Mouse (Mus musculus): Measurements from ENCODE around the gene Preb. TPM values are rescaled to one million over a fixed set of nuclear protein-coding genes. Genes with fewer than 3 reads are reported as not detected.
A peak's percentile ranks its signal among the peaks of the same experiment; 100 is the strongest.

The Preb gene
- polyA plus RNA-seq, 1 experiment from 2014 or later = 99.6 TPM

DNA sequence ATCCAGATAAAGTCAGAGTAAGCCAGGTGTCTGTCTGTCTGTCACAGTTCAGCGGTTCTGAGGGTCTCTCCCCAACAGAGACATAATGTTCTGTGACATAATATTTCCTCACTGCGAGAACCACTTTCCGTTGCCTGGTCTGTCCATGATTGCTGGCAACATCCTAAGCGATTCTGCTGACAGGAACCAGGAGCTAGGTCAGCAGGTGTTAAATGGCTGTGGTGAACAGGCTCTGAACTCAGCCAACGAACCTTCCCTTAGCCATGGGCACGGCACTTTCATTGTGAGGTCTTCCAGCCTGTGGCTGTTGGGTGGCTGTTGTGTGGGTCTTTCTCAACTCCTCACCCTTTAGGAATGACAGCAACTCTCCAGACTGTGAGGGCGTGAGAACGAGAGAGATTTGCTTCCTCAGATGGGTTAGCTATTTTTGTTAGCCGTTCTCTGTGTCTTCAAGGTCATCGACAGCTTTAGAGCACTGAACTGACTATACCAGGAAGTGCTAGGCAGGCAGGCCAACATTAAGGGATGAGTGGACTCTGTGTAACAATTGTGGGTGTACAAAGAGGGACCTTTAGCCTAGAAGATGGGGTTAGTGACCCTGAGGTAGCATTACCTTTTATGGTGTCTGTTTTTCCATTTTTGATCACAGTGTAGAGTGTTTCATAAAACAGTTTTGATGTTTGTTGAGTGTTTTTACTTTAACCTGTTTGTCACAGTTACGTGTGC is 34.9 kb upstream of the Preb start:
- H3K4me1 ChIP-seq (ENCODE audit: insufficient read depth) = no peaks in the 10 kb centered on the region
- no peak overlapping the region for H3K4me2 ChIP-seq
- no peak for DNase-seq
- no peak overlapping the region for H3K9ac ChIP-seq
- WGBS = 63% methylated on average over 11 of the region's 11 CpGs
- no peaks in the 10 kb centered on the region for H3K36me3 ChIP-seq (ENCODE audit: insufficient read depth)
- no peak for ATAC-seq (ENCODE audit: insufficient read depth)
- no peaks in the 10 kb centered on the region for H3K9me3 ChIP-seq (ENCODE audit: low read depth, low read length)
- no peak overlapping the region for H3K4me3 ChIP-seq (ENCODE audit: low read depth, low read length)
- no peaks in the 10 kb centered on the region for H3K27me3 ChIP-seq (ENCODE audit: insufficient read depth, low read length)
- no peak for TF ChIP-seq CTCF (IDR thresholded peaks at IDR 0.05; ENCODE audit: low read depth)
- no peak overlapping the region for H3K27ac ChIP-seq (ENCODE audit: low read depth)

DNA sequence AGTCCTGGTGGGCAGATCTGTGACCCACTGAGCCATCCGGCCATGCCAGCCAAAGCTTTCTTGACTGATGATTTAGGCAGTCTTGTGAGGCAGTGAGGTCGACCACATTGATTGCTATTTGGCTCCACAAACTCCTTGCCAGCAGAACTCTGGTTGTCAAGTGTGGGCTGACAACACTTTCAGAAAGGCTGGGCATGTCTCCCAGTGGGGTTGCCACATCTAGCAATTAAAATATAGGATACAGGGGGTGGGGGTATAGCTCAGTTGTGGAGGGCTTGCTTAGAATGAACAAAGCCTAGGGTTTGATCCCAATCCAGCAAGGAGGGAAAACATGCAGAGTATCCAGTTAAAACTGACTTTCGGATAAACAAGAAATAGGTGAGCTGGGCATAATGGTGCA is 33.9 kb upstream of the Preb start:
- Histone ChIP-seq H3K4me3 (ENCODE audit: low read depth, low read length) (no peak overlapping the region), H3K4me1 (ENCODE audit: insufficient read depth) (no peaks in the 10 kb centered on the region), H3K27me3 (ENCODE audit: insufficient read depth, low read length) (no peaks in the 10 kb centered on the region), H3K9ac (no peak overlapping the region), H3K36me3 (ENCODE audit: insufficient read depth) (no peaks in the 10 kb centered on the region), H3K9me3 (ENCODE audit: low read depth, low read length) (no peaks in the 10 kb centered on the region), H3K4me2 (no peak overlapping the region), H3K27ac (ENCODE audit: low read depth) (no peak overlapping the region)
- no peak for TF ChIP-seq CTCF (IDR thresholded peaks at IDR 0.05; ENCODE audit: low read depth)
- 67% methylated on average over 3 of the region's 3 CpGs for WGBS
- DNase-seq (no peak), ATAC-seq (ENCODE audit: insufficient read depth) (no peak)

DNA sequence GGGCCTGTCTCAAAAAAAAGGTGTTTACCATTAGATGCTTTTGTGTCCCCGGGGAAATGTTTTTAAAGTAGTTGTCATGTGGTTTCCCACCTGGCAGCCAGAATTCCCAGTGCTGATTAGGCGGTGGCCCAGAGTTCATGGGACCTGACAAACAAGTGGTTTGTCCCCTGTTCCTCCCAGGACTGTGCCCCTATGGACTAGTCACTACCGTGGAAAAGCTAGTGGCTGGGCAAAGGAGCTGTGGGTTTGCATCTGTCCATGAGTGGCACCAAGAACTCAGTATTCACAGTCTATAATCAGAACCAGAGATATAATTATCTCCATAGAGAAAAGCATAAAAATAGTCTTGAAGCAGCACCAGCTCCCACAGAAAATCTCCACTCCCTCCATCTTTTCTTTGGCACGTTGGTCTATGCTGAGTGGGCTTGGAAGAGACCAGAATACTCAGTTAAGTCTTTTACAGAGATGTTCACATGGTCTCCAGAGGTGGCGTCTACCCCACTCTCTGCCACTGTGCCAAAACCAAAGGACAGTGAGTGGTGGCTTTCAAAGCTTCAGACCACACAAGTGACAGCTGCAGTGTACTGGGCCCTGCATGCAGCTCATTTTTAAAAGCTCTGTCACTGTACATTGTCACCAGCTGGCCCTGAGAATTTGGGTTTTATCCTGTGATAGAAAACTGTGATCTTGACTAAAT is 33.0 kb upstream of the Preb start:
- no peaks in the 10 kb centered on the region for H3K36me3 ChIP-seq (ENCODE audit: insufficient read depth)
- no peaks in the 10 kb centered on the region for H3K27me3 ChIP-seq (ENCODE audit: insufficient read depth, low read length)
- no peak overlapping the region for H3K4me2 ChIP-seq
- H3K9ac ChIP-seq = no peak overlapping the region
- DNase-seq (no peak), ATAC-seq (ENCODE audit: insufficient read depth) (no peak)
- no peak overlapping the region for H3K4me3 ChIP-seq (ENCODE audit: low read depth, low read length)
- WGBS = 71% methylated on average over 5 of the region's 5 CpGs
- H3K27ac ChIP-seq (ENCODE audit: low read depth) = no peak overlapping the region
- H3K4me1 ChIP-seq (ENCODE audit: insufficient read depth) = no peaks in the 10 kb centered on the region
- TF ChIP-seq CTCF (IDR thresholded peaks at IDR 0.05; ENCODE audit: low read depth) = no peak
- no peaks in the 10 kb centered on the region for H3K9me3 ChIP-seq (ENCODE audit: low read depth, low read length)

DNA sequence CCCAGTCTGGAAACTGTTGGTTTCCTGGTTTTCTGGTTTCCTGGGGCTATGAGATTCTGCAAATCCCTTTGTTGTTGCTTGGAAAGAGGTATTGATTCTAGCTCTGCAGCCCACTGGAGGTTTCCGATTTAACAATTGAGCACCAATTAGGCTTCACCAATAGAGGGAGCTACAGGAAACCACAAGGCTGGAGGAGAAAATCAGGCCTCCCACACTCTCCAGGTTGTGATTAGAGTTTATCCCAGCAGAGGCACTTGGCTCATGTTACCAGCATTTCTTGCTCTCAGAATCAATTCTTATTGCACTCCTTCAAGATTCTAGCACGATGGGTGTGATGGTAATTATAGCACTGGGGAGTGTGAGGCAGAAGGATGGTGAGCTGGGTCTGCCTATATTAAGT is 22.2 kb upstream of the Preb start:
- Histone ChIP-seq H3K36me3 (ENCODE audit: insufficient read depth) (no peaks in the 10 kb centered on the region), H3K4me3 (ENCODE audit: low read depth, low read length) (no peak overlapping the region), H3K27me3 (ENCODE audit: insufficient read depth, low read length) (no peaks in the 10 kb centered on the region), H3K9me3 (ENCODE audit: low read depth, low read length) (no peaks in the 10 kb centered on the region), H3K4me2 (no peak overlapping the region), H3K9ac (no peak overlapping the region), H3K27ac (ENCODE audit: low read depth) (no peak overlapping the region), H3K4me1 (ENCODE audit: insufficient read depth) (no peaks in the 10 kb centered on the region)
- TF ChIP-seq CTCF (IDR thresholded peaks at IDR 0.05; ENCODE audit: low read depth) = peak; percentile 52
- DNase-seq (peak; percentile 53), ATAC-seq (ENCODE audit: insufficient read depth) (no peak)
- WGBS = 19% methylated on average over 2 of the region's 2 CpGs

DNA sequence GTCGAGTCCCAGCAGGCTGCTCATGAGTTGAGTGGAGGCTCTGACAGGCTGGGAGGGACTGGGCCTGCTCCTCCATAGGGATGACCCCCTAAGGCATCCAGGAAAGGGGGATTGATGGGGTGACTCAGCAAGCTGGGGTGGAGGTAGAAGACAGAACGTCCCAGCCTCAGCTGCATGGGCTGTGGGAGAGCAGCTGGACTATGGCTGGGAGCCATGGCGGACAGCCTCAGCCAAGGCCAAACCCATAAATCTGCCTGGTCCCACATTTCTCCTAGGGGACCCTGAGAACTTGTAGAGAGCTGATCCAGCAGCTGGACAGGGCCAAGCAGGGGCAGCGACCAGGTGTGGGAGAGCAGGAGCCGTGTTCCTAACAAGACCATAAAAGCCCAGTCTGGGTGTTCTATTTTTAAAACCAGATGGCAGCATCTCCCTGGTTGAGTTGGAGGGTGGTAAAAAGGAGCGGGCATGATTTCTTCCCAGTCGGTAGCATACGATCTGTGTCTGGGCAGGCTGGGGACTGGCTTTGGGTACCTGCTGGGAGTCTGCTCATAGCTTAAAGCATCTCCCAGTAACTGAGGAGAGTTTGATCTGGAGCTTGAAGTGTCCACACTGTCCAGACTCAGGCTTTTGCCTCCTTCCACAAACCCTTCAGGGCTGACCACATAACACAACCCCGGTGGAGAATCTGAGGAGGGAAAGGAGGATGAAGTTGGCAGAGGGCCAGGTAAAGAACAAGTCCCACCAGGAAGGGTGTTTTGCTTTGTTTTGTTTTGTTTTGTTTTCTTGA is 14.9 kb upstream of the Preb start:
- DNase-seq = peak; percentile 44
- peak overlapping the region; percentile 10; the same call in 1 of the 2 replicates for H3K27ac ChIP-seq (ENCODE audit: low read depth)
- no peak for TF ChIP-seq CTCF (IDR thresholded peaks at IDR 0.05; ENCODE audit: low read depth)

DNA sequence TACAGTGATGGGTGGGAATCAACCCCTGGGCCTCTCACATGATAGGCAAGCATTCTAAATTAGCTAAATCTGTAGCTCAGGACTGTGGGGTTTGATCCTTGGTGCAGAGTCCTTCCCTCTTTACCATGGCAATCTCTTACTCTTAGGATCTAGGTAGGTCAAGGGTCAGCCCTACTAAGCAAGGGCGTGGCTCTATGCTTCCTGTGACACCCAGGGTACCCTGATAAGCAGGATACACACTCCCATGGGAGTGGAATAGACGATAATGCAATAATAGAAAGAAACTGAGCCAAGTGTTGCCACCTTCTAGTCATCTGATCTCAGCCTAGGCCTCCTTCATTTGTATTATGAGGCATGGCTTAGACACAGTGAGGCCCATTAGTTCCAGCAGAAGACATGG is 9.3 kb upstream of the Preb start:
- Histone ChIP-seq H3K4me2 (no peak overlapping the region), H3K9ac (no peak overlapping the region), H3K36me3 (ENCODE audit: insufficient read depth) (no peaks in the 10 kb centered on the region), H3K4me3 (ENCODE audit: low read depth, low read length) (no peak overlapping the region), H3K4me1 (ENCODE audit: insufficient read depth) (no peaks in the 10 kb centered on the region), H3K9me3 (ENCODE audit: low read depth, low read length) (no peaks in the 10 kb centered on the region), H3K27ac (ENCODE audit: low read depth) (no peak overlapping the region), H3K27me3 (ENCODE audit: insufficient read depth, low read length) (no peaks in the 10 kb centered on the region; the same call in 1 of the 2 replicates)
- WGBS = 65% methylated on average over 2 of the region's 2 CpGs
- no peak for TF ChIP-seq CTCF (IDR thresholded peaks at IDR 0.05; ENCODE audit: low read depth)
- DNase-seq (no peak), ATAC-seq (ENCODE audit: insufficient read depth) (no peak)

More for the DNA sequence above, 14.9 kb upstream of the Preb start:
- 52% methylated on average over 9 of the region's 9 CpGs for WGBS
- Histone ChIP-seq H3K27me3 (ENCODE audit: insufficient read depth, low read length) (no peaks in the 10 kb centered on the region), H3K4me1 (ENCODE audit: insufficient read depth) (no peaks in the 10 kb centered on the region), H3K9ac (no peak overlapping the region), H3K36me3 (ENCODE audit: insufficient read depth) (no peaks in the 10 kb centered on the region), H3K4me3 (ENCODE audit: low read depth, low read length) (no peak overlapping the region), H3K9me3 (ENCODE audit: low read depth, low read length) (no peaks in the 10 kb centered on the region), H3K4me2 (no peak overlapping the region)
- peak; percentile 65; the same call in 1 of the 2 replicates for ATAC-seq (ENCODE audit: insufficient read depth)

DNA sequence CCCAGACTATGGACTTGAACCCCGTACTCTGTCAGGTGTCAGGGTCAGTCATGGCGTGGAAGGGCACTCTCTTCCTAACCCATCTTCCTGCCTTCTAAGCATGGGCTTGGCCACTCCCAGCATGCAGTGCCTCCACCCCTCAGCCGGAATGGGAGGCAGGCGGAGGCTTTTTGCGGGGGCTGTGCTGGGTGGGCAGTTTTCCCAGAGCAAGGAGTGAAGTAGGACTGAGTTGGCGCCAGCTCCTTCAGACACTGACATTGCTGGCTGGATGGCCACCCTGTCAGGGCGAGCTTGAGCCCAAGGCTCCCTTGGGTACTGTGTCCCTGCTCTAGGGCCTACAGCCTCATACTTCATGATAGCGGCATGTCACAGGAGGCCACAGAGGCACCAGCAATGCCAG is 8.3 kb upstream of the Preb start, which contains the start of gene Tcf23:
Gene Tcf23 (plus strand): TSS at position 247 of the 400 bp plus-strand sequence.
- Histone ChIP-seq H3K27ac (ENCODE audit: low read depth) (no peak within 1 kb of the TSS), H3K9me3 (ENCODE audit: low read depth, low read length) (no peaks in the 10 kb centered on the region), H3K9ac (no peak within 1 kb of the TSS), H3K27me3 (ENCODE audit: insufficient read depth, low read length) (no peaks in the 10 kb centered on the region; the same call in 1 of the 2 replicates), H3K4me1 (ENCODE audit: insufficient read depth) (no peaks in the 10 kb centered on the region), H3K4me2 (no peak within 1 kb of the TSS), H3K36me3 (ENCODE audit: insufficient read depth) (no peaks in the 10 kb centered on the region), H3K4me3 (ENCODE audit: low read depth, low read length) (no peak within 1 kb of the TSS)
- ATAC-seq (ENCODE audit: insufficient read depth) (no peak), DNase-seq (peak; percentile 37)
- TF ChIP-seq CTCF (IDR thresholded peaks at IDR 0.05; ENCODE audit: low read depth) = no peak
- 66% methylated on average over 8 of the region's 8 CpGs for WGBS

Measured in lung, embryonic 14.5 days (tissue).